Mouse (Mus musculus) G1E-ER4 (cell line): ENCODE measurements around the gene Mrps23. TPM values are rescaled to one million over a fixed set of nuclear protein-coding genes. Genes with fewer than 3 reads are reported as not detected.

ENCODE experiments used
- GATA1 ChIP-seq: IDR thresholded peaks from one replicate; pipeline ENCODE4 v1.8.0; 2012; ENCODE audit warnings: low read length, inconsistent platforms
- polyA plus RNA-seq: library from polyadenylated mRNA; stranded (reverse); fragments of >175 nt; gene quantifications from 2 replicates; pipeline ENCODE4 v1.2.3, GENCODE M21; 2012

Gene Mrps23
- polyA plus RNA-seq, 1 experiment = 376 TPM

DNA sequence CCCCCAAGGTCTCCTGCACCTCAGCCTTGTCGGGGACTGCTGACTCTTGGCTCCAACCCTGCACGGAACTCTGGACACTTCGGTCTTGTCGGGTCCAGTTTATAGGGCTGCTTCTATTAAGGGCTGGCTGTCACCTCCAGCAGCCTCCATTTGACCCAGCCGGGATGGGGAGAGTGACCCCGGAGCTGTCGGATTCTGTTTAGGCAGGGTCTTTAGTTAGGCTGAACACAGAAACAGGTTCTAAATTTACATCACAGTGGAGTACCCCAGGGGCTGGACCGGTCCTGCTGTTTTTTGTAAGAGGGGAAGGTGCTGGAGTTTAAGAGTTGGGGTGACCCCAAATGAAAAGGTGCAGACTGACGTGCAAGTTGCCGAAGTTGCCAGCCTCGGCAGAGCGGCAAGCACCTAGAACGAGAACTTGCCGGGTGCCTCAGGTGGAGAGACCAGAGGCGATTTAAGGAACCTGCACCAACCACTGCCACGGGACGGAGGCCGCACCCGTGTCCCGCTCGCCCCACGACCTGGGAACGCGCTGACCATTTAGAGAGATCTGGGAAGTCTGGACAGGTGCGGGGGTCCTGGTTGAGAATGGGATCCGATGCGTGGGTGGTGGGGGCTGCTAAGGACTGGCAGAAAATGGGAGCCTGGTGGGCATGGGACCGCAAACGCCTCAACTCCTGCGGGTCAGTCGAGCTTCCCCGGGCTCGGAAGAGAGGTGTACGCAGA lies 10.9 kb upstream of the Mrps23 start:
- no peak for TF ChIP-seq GATA1

DNA sequence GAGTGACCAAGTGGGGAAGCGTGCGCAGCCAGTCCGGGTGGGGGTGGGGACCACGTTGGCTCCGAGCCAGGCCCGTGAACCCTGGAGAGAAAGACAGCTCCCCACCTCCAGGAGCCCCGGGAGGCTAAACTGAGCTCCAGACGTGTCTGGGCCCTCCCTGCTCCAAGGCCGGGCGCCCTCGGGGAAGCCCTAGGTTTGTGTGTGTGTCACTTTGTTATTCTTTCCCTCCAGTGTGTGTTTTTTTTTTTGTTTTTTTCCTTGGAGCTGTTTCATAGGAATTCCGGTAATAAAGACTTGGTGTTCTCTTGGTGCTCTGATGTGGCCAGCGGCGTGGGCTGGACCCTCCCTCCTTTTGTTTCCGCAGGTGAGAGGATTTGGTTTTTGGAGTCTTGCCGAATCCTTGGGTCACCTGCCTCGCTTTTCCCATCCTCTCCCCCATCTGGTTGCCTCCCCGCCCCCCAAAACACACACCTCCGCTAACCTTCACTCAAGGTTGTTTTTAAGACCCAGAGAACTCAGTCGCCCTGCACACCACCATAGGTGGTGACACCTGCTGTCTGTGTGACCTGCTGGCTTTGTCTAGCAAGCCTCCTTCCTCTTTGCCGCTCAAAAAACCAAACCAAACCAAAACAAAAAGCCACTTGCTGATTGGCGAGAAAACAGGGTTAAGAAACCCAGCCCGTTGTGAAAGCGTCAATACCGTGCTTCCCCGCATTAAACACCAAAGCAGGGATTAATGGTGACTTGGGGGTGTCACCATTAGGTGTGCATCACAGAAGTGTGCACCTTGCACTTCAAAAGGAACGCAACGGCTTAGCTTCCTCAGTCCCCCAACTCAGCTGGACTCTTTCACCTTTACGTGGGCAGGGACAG lies 10.1 kb upstream of the Mrps23 start:
- TF ChIP-seq GATA1 = no peak

DNA sequence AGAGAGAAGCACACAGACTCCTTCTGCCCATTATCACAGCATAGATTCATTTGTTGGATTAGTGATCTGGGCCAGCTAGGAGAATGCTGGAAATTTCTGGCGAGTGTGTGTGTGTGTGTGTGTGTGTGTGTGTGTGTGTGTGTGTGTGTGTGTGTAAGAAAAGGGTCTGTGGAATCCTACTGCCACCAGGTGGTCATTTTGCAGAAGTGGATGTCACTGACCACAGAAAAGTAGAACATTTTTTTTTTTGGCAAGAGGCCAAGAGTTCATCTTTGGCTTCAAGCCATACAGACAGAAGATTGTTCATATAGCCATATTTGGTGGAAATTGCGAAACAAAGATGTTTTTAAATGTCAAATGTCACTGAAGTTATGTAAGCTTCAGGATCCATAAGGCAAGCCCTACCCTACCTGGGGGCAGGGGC lies 7.0 kb upstream of the Mrps23 start:
- no peak for TF ChIP-seq GATA1

GRCm38 (mm10) chr11:88198223-88198622 lies 6.0 kb upstream of the Mrps23 start:
- TF ChIP-seq GATA1 = no peak

- no peak for TF ChIP-seq GATA1
Measured at GRCm38 (mm10) chr11:88201172-88201571, 3.0 kb upstream of the Mrps23 start.

DNA sequence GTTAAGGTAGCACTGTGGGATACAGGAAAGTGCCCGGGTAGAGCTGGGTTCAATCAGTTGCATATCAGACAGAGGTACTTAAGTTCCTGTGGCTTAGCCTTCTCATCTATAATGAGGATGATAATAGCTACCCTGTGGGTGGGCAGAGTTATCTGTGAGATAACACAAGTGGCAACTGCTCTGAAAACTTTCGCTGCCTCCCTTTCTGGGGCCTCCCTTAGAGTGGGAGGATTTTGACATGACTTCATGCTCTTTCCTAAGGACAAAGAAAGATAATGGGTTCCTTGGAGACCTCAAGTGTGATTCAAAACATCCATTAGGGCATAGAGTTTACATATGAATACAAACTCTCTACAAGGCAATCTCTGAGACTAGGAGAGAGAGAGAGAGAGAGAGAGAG lies 2.1 kb upstream of the Mrps23 start:
- TF ChIP-seq GATA1 = peak; percentile 63

DNA sequence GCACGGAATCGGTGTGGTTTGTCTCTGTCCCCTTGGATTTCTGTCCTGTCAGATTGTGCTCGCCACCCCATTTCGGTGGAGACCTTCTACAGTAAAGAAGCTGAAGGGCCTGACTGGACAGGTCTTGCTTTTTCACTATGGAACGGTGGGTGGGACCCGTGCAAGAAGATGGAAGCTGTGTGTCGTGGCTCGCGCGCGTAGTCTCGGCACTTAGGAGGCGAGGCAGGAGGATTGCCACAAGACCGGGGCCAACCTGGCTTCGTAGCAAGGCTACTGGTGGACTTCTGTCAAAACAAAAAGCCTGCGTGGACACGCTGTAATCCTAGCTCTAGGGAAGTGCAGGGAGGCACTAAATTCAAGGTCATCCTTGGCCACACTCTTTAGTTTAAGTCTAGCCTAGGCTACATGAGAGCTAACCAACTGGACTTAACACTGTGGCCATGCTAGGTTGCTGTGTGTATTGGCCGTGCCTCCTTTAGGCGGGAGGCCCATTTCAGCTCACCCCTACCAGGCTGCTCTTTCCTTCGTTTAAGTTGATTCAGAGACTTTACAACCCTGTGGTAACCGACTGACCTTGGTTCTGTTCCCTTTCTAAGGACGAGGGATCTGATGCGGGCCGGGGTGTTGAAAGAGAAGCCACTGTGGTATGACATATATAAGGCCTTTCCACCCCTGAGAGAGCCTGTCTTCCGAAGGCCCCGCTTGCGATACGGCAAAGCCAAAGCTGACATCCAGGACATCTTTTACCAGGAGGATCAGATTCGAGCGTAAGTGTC lies 593 bp downstream of the Mrps23 start:
- no peak for TF ChIP-seq GATA1

- TF ChIP-seq GATA1 = no peak
Measured at GRCm38 (mm10) chr11:88207697-88208096, 3.5 kb downstream of the Mrps23 start.

DNA sequence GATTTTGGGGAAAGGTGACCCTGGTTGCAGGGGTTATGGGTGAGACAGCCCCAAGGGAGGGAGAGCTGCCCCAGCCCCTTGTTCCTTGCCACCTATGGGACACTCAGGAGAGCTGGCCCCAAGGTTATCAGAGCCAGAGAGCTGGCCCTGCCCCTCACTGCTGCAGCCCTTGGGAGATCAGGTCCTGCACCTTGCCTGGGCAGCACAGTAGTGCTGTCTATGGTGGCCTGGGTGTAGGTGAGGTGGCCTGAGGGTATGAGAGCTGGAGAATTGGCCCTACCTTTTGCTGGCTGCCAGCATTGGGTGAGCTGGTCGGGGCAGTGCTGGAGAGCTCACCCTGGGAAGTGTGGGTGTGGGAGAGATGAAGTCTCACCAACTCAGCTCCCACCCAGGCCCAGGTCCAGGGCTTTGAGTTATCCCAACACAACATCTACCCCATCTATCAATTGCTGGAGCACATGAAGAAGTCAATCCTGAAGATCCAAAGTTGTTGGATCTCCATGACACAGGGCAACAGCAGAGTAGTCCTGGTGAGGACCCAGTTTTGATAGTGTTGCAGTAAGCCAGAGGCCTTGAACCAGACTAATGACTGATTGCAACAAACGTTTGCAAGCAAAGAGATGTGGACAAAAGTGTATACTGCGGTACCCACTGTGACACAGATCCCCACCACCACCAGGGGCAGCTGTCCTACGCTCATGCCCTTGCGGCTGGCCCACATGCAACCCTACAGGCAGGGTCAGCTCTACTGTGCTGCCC lies 7.8 kb downstream of the Mrps23 start:
- TF ChIP-seq GATA1 = no peak

GRCm38 (mm10) chr11:88213757-88214156 lies 9.6 kb downstream of the Mrps23 start:
- TF ChIP-seq GATA1 = no peak

DNA sequence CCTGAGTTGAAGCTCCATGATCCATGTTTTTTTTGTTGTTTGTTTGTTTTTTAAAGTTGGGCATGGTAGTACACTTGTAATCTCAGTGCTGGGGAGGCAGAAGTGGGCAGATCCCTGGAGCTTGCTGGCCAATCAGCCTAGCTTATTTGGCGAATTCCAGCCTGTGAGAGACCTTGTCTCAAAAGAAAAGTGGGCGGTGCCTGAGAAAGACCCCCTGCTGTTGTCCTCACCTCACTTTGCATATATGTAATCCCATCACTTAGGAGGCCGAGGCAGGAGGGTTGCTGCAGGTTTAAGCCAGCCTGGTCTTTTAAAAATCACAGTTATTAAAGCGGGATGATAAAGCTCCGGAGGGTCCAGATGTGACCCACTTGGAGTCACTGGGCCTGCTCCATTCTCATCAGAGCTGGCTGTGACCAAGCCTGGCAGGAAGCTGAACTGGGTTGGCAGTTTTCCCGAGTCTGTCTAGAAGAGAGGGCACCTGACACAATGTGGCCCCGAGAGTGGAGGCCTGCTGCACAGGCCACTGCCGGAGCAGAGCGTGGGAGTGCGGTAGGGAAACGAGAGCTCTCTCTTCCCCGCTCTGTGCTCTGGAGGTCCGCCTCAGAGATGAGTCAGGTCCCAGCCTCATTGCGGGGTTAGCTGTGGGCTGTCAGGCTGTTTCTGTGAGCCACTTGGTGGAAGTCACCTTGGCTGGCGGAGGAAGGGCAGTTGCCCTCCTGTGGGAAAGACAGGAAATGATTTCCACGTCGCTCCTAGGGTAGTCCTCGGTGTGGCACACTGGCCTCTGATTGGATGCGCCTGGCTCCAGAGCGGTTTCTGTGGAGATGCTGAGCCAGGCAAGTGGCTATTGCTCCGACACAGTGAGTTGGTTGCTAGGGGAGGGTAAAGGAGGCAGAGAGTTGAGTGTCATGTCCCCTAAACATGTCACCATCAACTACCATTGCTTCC lies 11.0 kb downstream of the Mrps23 start:
- TF ChIP-seq GATA1 = no peak

- TF ChIP-seq GATA1 = no peak
Measured at GRCm38 (mm10) chr11:88216231-88216685, 12.1 kb downstream of the Mrps23 start.

DNA sequence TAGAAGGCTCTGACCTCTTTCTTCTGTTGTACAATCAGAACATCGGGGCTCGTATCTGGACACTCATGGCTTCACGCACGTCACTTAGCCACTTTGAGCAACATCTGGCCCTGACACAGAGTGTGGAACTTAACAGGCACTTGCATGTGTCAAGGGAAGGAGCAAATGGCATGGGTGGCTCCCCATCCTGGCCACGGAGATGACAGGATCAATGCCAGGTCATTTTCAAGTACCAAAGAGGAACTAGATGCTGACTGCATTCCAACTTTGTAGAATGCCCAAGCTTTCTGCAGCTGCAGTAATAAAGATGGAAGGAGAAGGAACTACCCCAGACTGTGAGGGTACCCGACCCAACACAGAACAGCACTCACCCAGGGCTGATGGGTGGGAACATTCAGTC lies 14.0 kb downstream of the Mrps23 start:
- no peak for TF ChIP-seq GATA1

GRCm38 (mm10) chr11:88218586-88218985 lies 14.4 kb downstream of the Mrps23 start:
- no peak for TF ChIP-seq GATA1
